8 mouse cellular contexts compared by ENCODE assay signal in the genomic region with DNA sequence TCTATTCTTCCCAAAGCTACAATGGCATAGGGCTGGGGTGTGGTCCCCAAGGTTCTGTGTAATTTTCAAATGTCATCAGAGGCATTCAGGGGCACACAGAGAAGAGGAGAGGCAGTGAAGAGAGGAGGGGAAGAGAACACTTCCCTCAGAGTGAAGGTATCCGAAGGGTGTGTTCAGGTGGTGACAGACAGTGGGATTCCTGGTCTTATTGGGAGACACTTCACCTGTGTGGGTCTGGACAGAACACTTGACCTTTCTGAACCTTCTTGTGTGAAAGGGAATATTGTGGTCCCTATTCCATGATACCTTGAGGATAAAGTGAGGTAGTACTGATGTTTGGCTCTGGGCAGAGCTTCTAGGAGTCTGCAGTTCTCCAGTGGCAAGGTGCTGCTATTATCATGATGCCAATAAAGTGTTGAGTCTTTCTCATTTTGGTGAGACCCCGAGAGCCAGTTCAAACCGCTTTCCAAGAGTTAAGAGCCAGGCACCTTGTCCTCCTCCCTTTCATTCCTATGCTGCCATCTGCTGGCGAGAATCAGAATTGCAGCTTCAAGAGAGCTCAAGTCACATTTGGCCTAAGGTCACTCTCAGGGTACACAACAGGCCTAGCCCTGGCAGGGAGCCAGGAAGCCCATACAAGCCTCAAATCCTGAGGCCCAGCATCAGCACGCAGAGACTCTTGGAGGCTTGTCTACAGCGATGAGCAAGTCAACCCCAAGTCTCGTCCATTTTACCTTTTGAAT. TPM values are rescaled to one million over a fixed set of nuclear protein-coding genes. Genes with fewer than 3 reads are reported as not detected.
A peak's percentile ranks its signal among the peaks of the same experiment; 100 is the strongest.
DNase-seq lines count a peak whose midpoint lies in the region; ATAC-seq and TF ChIP-seq lines count a peak whose summit lies in the region.

No protein-coding gene starts in this region.

- no peaks in the 10 kb centered on the region for H3K4me1 ChIP-seq in hindbrain, postnatal 0 days (ENCODE audit: insufficient read depth, low read length)

- no peaks in the 10 kb centered on the region for H3K9me3 ChIP-seq in hindbrain, postnatal 0 days (ENCODE audit: low read length)

- H3K27ac ChIP-seq in hindbrain, postnatal 0 days, result no peak overlapping the region

- H3K36me3 ChIP-seq in hindbrain, postnatal 0 days (ENCODE audit: insufficient read depth, low read length), result no peaks in the 10 kb centered on the region

- peak; percentile 99 for TF ChIP-seq CTCF in hindbrain, postnatal 0 days (IDR thresholded peaks at IDR 0.05; ENCODE audit: low read depth)

- H3K27me3 ChIP-seq in hindbrain, postnatal 0 days (ENCODE audit: insufficient read depth, low read length), result no peaks in the 10 kb centered on the region

- no peak overlapping the region for H3K4me2 ChIP-seq in hindbrain, postnatal 0 days (ENCODE audit: low read depth, low read length)

- H3K9ac ChIP-seq in hindbrain, postnatal 0 days (replicated peaks; ENCODE audit: low read length), result no peak overlapping the region

- DNase-seq in WW6 (ENCODE audit: low read depth, low spot score), result peak; percentile 60
- DNase-seq in cerebellum, postnatal 25 days, result peak; percentile 91 to 95
- peak; percentile 86 for DNase-seq in gastrocnemius, adult 18-20 months (ENCODE audit: low spot score)
- DNase-seq in hindbrain, postnatal 0 days (ENCODE audit: low spot score), result peak; percentile 87
- peak; percentile 66 for DNase-seq in left cerebral cortex, adult 11 months (ENCODE audit: low spot score)
- peak; percentile 76 for DNase-seq in right cerebral cortex, postnatal 25 days
- peak; percentile 76 to 83 for DNase-seq in urinary bladder, postnatal 36 days (ENCODE audit: low spot score in 2 of 2)

- ATAC-seq in hindbrain, postnatal 0 days, result peak; percentile 53
- ATAC-seq in megakaryocyte-erythroid progenitor cell, adult 5-6 weeks (replicated peaks; ENCODE audit: low FRiP score, low TSS enrichment, poor library complexity, severe bottlenecking), result peak; percentile 69; the same call in 1 of the 2 replicates

- no peak overlapping the region for H3K4me3 ChIP-seq in hindbrain, postnatal 0 days (ENCODE audit: low read length)

- WGBS in hindbrain, postnatal 0 days, result 22% methylated on average over 7 of the region's 7 CpGs

RNA-seq across cellular contexts. Expression of a gene that starts 28.6 kb away (rescaled TPM):
- total RNA-seq in gastrocnemius, adult 18-20 months (2021), result 1 to 10 TPM; 4.5 to 6.8 TPM
- total RNA-seq in hindbrain, postnatal 0 days (2014; rRNA removed), result 8.8 and 11.4 TPM in 2 replicates
- 0.80 and 0.83 TPM in 2 replicates for polyA plus RNA-seq in hindbrain, postnatal 0 days (2015; fragmentation: Nextera tagmentation; extraction: Ambion mirVana)
- total RNA-seq in megakaryocyte-erythroid progenitor cell, adult 5-6 weeks (2014; fragmentation: Nextera tagmentation), result not detected in 2 replicates
- total RNA-seq in megakaryocyte-erythroid progenitor cell, adult 5-6 weeks (2017), result not detected in 2 replicates

RNA-seq across cellular contexts. Expression of a gene that starts 32.1 kb away (rescaled TPM):
- total RNA-seq in gastrocnemius, adult 18-20 months (2021), result not detected
- not detected in 2 replicates for total RNA-seq in hindbrain, postnatal 0 days (2014; rRNA removed)
- 0.15 TPM in 1 of 2 replicates, not detected in the other for polyA plus RNA-seq in hindbrain, postnatal 0 days (2015; fragmentation: Nextera tagmentation; extraction: Ambion mirVana)
- not detected in 2 replicates for total RNA-seq in megakaryocyte-erythroid progenitor cell, adult 5-6 weeks (2014; fragmentation: Nextera tagmentation)
- total RNA-seq in megakaryocyte-erythroid progenitor cell, adult 5-6 weeks (2017), result not detected in 2 replicates
